Mouse (Mus musculus) gastrocnemius, adult 18-20 months (tissue): ENCODE results near the gene Meis2. TPM values are rescaled to one million over a fixed set of nuclear protein-coding genes. Genes with fewer than 3 reads are reported as not detected.

Experiments used
- DNase-seq: peaks from one replicate; pipeline ENCODE4 v3.0.0; 2021; ENCODE audit warnings: low spot score
- total RNA-seq, 2 experiments: library from RNA; stranded (reverse); gene quantifications; 2 replicates each; pipeline ENCODE4 v1.2.3; 2021

The Meis2 gene
- total RNA-seq, 2 experiments from 2014 or later, result 1.3 to 1.4 TPM

GRCm38 (mm10) chr2:116001352-116002138 is 64.1 kb downstream of the Meis2 start:
- DNase-seq, result no peak

- no peak for DNase-seq
Measured at GRCm38 (mm10) chr2:116000514-116000913, 65.1 kb downstream of the Meis2 start.

- DNase-seq, result no peak
Measured at GRCm38 (mm10) chr2:115998802-115999201, 66.8 kb downstream of the Meis2 start.

- DNase-seq, result no peak
Measured at GRCm38 (mm10) chr2:115996438-115996837, 69.2 kb downstream of the Meis2 start.

- no peak for DNase-seq
Measured at GRCm38 (mm10) chr2:115993877-115994276, 71.8 kb downstream of the Meis2 start.

- no peak for DNase-seq
Measured at GRCm38 (mm10) chr2:115989249-115989648, 76.4 kb downstream of the Meis2 start.

GRCm38 (mm10) chr2:115988448-115988847 is 77.2 kb downstream of the Meis2 start:
- DNase-seq, result no peak

- no peak for DNase-seq
Measured at GRCm38 (mm10) chr2:115984952-115985351, 80.7 kb downstream of the Meis2 start.

- DNase-seq, result no peak
Measured at GRCm38 (mm10) chr2:115984487-115984886, 81.2 kb downstream of the Meis2 start.

- DNase-seq, result no peak
Measured at GRCm38 (mm10) chr2:115980490-115980889, 85.1 kb downstream of the Meis2 start.

GRCm38 (mm10) chr2:115979683-115980476 is 85.8 kb downstream of the Meis2 start:
- no peak for DNase-seq

GRCm38 (mm10) chr2:115978666-115979065 is 87.0 kb downstream of the Meis2 start:
- no peak for DNase-seq

GRCm38 (mm10) chr2:115971296-115971805 is 94.3 kb downstream of the Meis2 start:
- DNase-seq, result no peak

- no peak for DNase-seq
Measured at GRCm38 (mm10) chr2:115970091-115970820, 95.4 kb downstream of the Meis2 start.

- no peak for DNase-seq
Measured at GRCm38 (mm10) chr2:115969201-115969600, 96.4 kb downstream of the Meis2 start.

GRCm38 (mm10) chr2:115964911-115965310 is 100.7 kb downstream of the Meis2 start:
- DNase-seq, result no peak

- DNase-seq, result no peak
Measured at GRCm38 (mm10) chr2:115963293-115963835, 102.3 kb downstream of the Meis2 start.

- no peak for DNase-seq
Measured at GRCm38 (mm10) chr2:115962728-115963127, 102.9 kb downstream of the Meis2 start.

GRCm38 (mm10) chr2:115962113-115962512 is 103.5 kb downstream of the Meis2 start:
- DNase-seq, result no peak

GRCm38 (mm10) chr2:115960615-115961014 is 105.0 kb downstream of the Meis2 start:
- DNase-seq, result no peak

GRCm38 (mm10) chr2:115956786-115957185 is 108.9 kb downstream of the Meis2 start:
- DNase-seq, result no peak
